Mouse (Mus musculus): ENCODE data around the gene Polr3e.

GRCm38 (mm10) chr7:120963126-120963525 lies 45.6 kb downstream of the Polr3e start:
- TF ChIP-seq POLR2A (IDR thresholded peaks at IDR 0.05; ENCODE audit: borderline replicate concordance, insufficient read depth, low read length) (no peak), CTCF (IDR thresholded peaks at IDR 0.05; ENCODE audit: borderline replicate concordance, insufficient read depth, low read depth, low read length) (no peak)
